Mouse (Mus musculus) midbrain, embryonic 15.5 days (tissue): ENCODE measurements at regions not wholly inside any gene's neighbourhood (a gene's known extent, or its start where the extent isn't known, plus 50 kb on each side); places are given as distances from the start of the nearest gene placed in this dataset.
A peak's percentile ranks its signal among the peaks of the same experiment; 100 is the strongest.
"Not testable (repeated sequence)": the region's sequence is repeated elsewhere in the genome, so short reads cannot be mapped to it uniquely, and the experiment has no call there.

Experiments used
- ATAC-seq: fragments of 200-750 bp; cut with Nextera tagmentation; replicated peaks from 2 replicates; pipeline ENCODE4 v1.8.0; 2017; ENCODE audit warnings: moderate TSS enrichment
- H3K27ac ChIP-seq: fragments of 300-500 bp; sonication (generic); 2 replicates; pipeline ENCODE4 v1.5.1; 2015; ENCODE audit warnings: mild to moderate bottlenecking, inconsistent platforms
- H3K27me3 ChIP-seq: fragments of 300-500 bp; sonication (generic); replicated peaks from 2 replicates; pipeline ENCODE4 v1.6.1; 2015; ENCODE audit warnings: inconsistent platforms
- H3K36me3 ChIP-seq: fragments of 300-500 bp; sonication (generic); replicated peaks from 2 replicates; pipeline ENCODE4 v1.6.1; 2015; ENCODE audit warnings: inconsistent platforms
- H3K4me1 ChIP-seq: fragments of 300-500 bp; sonication (generic); 2 replicates; pipeline ENCODE4 v1.6.1; 2015; ENCODE audit warnings: inconsistent platforms
- H3K4me2 ChIP-seq: fragments of 300-500 bp; sonication (generic); 2 replicates; pipeline ENCODE4 v1.6.1; 2015; ENCODE audit warnings: inconsistent platforms, mild to moderate bottlenecking, moderate library complexity
- H3K4me3 ChIP-seq: fragments of 300-500 bp; sonication (generic); 2 replicates; pipeline ENCODE4 v1.5.1; 2015; ENCODE audit warnings: mild to moderate bottlenecking, inconsistent platforms
- H3K9ac ChIP-seq: fragments of 300-500 bp; sonication (generic); 2 replicates; pipeline ENCODE4 v1.6.1; 2015; ENCODE audit warnings: mild to moderate bottlenecking, inconsistent platforms
- H3K9me3 ChIP-seq: fragments of 300-500 bp; sonication (generic); 2 replicates; pipeline ENCODE4 v1.6.1; 2016; ENCODE audit warnings: inconsistent platforms
- WGBS: fragments of 180-500 bp; shearing (Covaris S2); methylation state at CpG from one replicate; pipeline ENCODE4 v1.1.7; 2015; ENCODE audit warnings: mixed read lengths; 5-methylcytosine and 5-hydroxymethylcytosine counted together

DNA sequence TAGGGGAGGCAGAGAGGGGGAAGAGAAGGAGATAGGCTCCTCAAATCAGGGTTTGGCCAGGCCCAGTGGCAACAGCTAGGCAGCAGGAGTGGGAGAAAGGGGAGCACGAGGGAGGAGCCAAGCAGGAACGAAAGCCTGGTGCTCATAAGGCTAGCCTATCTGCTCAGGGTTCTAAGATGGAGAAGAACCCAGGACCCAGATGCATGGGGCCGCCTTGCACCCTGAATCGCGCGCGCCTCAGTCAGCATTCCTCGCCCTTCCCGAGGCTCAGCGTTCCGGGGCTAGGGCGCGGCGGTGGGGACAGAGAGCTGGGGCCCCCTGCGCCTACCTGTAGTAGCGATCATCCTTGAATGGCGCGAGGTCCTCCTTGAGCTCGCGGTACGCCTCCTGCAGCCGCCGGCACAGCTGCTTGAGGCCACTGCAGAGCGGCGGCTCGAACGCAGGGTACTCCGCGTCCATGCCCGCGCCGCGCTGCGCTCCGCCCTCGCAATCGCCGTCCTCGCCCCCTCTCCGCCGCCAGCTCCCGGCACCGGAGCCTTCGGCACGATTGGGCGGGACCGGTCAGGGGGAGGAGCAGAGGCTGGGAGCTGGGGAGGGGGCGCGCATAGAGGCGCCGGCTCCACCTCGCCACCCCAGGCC, 60.1 kb downstream of the Dynlt1b start:
- under 1% methylated on average over 25 of the region's 52 CpGs for WGBS
- not testable (repeated sequence) for H3K9me3 ChIP-seq, H3K4me1 ChIP-seq, H3K27me3 ChIP-seq, H3K36me3 ChIP-seq
- peak overlapping the region; percentile 52 for H3K4me3 ChIP-seq
- ATAC-seq, result peak; percentile 85
- H3K27ac ChIP-seq, result peak overlapping the region; percentile 71
- peak overlapping the region; percentile 66 for H3K9ac ChIP-seq
- peak overlapping the region; percentile 57 for H3K4me2 ChIP-seq

DNA sequence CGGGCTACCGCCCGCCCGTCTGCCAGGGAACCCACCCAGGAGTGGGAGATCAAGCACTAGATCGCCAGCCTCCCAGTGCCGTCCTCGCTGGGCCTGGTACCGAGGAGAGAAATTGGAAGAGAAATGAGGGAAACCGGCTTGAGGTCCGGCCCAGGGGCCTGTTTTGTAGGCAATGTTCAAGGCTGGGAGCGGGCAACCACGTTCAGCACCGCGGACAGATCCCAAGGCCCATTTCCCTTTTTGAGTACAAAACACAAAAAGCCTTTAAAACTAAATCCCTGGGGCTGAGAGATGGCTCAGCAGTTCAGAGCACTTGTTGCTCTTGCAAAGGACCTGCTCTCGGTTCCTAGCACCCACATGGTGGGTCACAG, 60.6 kb downstream of the Dynlt1b start:
- ATAC-seq, H3K27me3 ChIP-seq, H3K9ac ChIP-seq, H3K4me2 ChIP-seq, H3K4me3 ChIP-seq, H3K36me3 ChIP-seq, H3K9me3 ChIP-seq, H3K4me1 ChIP-seq, H3K27ac ChIP-seq: not testable (repeated sequence)
- WGBS, result no CpG with 5 or more reads among the region's 15 CpGs

DNA sequence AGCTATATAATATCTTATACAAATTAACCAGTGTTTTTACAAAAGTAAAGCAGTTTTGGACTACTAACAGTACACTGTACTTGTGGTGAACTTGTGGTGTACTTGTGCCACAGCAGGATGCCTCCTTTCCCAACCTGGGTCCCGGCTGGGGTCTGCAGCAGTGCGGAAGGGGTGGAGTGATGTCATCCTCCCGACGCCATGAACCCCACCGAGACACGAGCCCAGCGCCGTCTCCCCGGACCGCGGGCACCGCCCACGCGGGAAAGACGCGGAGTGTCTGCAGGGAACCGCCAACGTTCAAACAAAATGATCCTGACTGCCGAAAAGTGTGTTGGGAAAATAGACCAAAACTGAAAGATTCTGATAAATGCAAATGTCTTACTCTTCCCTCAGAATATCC, 62.6 kb downstream of the Dynlt1b start:
- not testable (repeated sequence) for H3K36me3 ChIP-seq, H3K9me3 ChIP-seq, H3K4me1 ChIP-seq, H3K27me3 ChIP-seq, H3K27ac ChIP-seq
- Histone ChIP-seq H3K4me3 (peak overlapping the region; percentile 39), H3K4me2 (peak overlapping the region; percentile 54), H3K9ac (peak overlapping the region; percentile 9)
- WGBS, result 28% methylated on average over 19 of the region's 19 CpGs
- peak; percentile 66 for ATAC-seq

DNA sequence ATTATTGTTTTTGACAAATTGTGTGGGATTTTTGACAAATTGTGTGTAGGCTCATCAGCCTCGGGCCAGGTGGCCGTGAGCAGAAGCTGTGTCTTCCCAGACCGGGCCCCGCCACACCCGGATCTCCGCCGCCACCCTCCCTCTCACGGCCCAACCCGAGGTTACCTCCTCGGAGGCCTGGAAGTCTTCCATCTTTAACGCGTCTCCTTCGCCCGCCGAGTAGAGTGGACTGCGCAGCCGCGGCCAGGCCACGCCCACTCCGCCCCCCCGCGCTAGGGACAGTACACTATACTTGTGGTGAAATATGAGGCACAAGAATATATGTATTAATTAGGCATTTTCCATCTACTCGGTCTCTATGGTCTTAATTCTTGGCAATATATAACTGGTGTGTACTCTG, 63.0 kb downstream of the Dynlt1b start:
- H3K9ac ChIP-seq, H3K36me3 ChIP-seq, H3K27ac ChIP-seq, H3K9me3 ChIP-seq, H3K4me1 ChIP-seq, H3K27me3 ChIP-seq: not testable (repeated sequence)
- Histone ChIP-seq H3K4me2 (peak overlapping the region; percentile 54), H3K4me3 (peak overlapping the region; percentile 39)
- 35% methylated on average over 23 of the region's 23 CpGs for WGBS
- peak; percentile 65 for ATAC-seq

DNA sequence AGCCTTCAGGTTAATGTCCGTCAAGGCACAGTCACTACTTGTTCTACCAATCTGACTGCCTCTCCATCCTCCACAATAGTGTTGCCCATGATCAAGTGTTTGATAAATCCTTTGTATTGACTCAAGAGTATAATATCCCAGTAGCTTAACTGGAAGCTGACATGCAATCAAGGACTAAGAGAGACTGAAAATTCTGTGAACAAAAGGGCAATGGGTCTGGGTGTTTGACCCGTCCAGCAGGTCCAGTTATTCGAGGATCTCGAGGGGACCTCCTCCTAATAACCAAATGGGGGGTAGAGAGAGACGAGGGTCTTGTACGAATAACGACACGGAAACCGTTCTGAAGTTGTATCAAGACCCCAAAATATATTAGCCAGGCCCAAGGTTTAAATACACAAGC, 66.6 kb downstream of the Dynlt1b start:
- H3K4me2 ChIP-seq, H3K4me3 ChIP-seq: not testable (repeated sequence)
- WGBS, result 91% methylated on average over 9 of the region's 9 CpGs

DNA sequence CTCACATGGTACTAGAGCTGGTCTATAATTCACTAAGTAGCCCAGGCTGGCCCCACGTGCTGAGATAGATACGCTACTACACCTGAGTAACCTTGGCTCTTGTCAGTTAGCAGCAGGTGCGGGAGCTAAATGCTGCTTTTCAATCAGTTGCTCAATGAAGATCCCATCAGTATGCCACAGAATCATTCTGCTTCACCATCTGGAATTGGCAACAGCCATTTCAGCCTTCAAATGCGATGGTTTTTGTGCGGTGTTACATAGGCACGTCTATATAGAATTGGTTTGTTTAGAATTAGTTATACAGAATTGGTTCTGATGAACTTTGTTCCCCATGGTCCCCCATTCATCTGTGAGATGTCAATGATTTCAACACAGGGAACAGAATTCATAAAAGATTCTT, 72.8 kb downstream of the Dynlt1b start:
- not testable (repeated sequence) for H3K36me3 ChIP-seq, H3K9me3 ChIP-seq, ATAC-seq, H3K4me3 ChIP-seq, H3K27me3 ChIP-seq, H3K27ac ChIP-seq, H3K9ac ChIP-seq, H3K4me2 ChIP-seq, H3K4me1 ChIP-seq
- WGBS, result 91% methylated on average over 4 of the region's 6 CpGs

More for the DNA sequence above, 66.6 kb downstream of the Dynlt1b start:
- not testable (repeated sequence) for H3K36me3 ChIP-seq, H3K4me1 ChIP-seq, H3K27me3 ChIP-seq, H3K9ac ChIP-seq, ATAC-seq, H3K9me3 ChIP-seq, H3K27ac ChIP-seq

DNA sequence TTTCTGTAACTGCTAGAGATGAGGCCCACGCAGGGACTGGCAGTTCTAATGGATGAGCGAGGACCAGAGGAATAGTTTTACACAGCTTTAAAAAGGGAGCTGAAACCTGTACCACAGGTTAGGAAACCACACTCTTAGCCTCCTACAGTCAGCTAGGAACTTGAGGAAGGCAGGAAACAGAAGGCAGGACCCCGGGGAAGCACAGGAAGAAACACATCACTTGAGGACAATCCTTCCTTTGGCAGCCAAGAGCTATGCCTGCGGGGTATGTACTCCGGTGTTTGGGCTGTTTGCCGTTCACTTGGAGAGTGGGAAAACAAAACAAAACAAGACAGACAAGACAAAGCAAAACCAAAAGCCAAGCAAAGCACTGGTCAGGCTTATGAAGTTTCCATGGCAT, 76.0 kb downstream of the Dynlt1b start:
- H3K27me3 ChIP-seq, H3K4me2 ChIP-seq, H3K9me3 ChIP-seq, H3K27ac ChIP-seq, H3K4me1 ChIP-seq, ATAC-seq, H3K9ac ChIP-seq, H3K4me3 ChIP-seq, H3K36me3 ChIP-seq: not testable (repeated sequence)
- 88% methylated on average over 6 of the region's 6 CpGs for WGBS

DNA sequence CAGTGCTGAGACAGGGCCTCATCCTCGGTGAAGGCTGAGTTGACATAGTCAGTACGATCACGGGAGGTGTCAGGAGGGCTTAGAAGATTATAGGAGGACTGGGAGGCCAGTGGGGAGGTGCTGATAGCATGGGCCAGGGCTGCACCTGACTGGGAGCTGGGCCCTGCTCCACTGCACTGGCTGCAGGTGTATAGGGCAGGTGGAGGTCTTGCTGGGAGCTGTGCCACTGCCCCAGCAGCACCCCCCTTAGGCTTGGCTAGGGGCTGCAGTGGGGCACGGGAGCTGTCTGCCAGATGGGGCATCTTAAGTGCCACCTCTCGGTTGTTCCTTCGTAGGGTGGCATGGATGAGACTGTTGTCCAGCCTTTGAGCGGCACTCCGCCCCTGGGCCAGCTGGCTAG, 85.2 kb downstream of the Dynlt1b start:
- 0 out of 2 replicates have a peak, but pooled peaks have one; percentile 14 for ATAC-seq
- H3K36me3 ChIP-seq, H3K27me3 ChIP-seq, H3K9ac ChIP-seq, H3K4me2 ChIP-seq, H3K9me3 ChIP-seq, H3K27ac ChIP-seq, H3K4me1 ChIP-seq, H3K4me3 ChIP-seq: not testable (repeated sequence)
- WGBS, result 94% methylated on average over 5 of the region's 8 CpGs

DNA sequence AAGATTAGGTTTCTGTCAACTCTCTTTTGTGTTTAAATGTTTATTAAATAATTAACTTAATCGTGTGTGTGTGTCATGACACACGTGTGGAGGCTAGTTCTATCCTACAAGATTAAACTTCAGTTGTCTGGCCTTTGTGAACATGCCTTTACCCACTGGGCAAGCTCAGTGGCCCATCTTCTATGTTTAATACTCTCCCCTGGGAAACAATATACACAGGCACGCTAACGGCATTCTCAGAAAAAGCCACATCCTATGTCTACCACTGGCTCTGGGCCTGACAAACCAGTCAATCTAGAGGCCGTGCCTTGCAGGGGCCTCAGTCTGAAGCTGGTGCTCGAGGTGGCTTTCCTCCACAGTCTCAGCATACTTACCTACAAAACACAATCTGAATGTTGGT, 82.4 kb upstream of the Dynlt1c start:
- WGBS, result 80% methylated on average over 6 of the region's 6 CpGs

DNA sequence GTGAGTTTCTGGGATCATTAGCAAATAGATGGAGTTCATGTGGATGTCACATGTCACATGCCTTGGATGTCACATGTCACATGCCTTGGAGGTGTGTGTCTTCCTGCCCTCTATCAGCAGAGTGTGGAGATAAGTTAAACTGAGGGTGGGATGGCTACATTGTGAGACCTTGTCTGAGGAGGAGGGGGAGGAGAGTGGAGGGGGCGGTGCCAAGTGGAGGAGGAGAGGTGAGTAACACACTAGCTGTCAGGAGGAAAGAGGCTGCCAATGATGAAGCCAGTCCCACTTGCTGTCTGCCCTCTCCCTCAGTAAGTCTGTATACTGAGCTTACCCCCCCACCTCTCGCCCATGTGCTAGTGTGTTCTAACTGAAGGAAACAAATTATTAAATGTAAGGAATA, 81.5 kb upstream of the Dynlt1c start:
- WGBS, result 79% methylated on average over 2 of the region's 2 CpGs
- H3K36me3 ChIP-seq, ATAC-seq, H3K27me3 ChIP-seq, H3K4me1 ChIP-seq, H3K9me3 ChIP-seq, H3K4me3 ChIP-seq, H3K4me2 ChIP-seq, H3K9ac ChIP-seq, H3K27ac ChIP-seq: not testable (repeated sequence)

More for the DNA sequence above, 82.4 kb upstream of the Dynlt1c start:
- H3K27me3 ChIP-seq, H3K27ac ChIP-seq, ATAC-seq, H3K4me1 ChIP-seq, H3K4me3 ChIP-seq, H3K9me3 ChIP-seq, H3K9ac ChIP-seq, H3K4me2 ChIP-seq, H3K36me3 ChIP-seq: not testable (repeated sequence)

DNA sequence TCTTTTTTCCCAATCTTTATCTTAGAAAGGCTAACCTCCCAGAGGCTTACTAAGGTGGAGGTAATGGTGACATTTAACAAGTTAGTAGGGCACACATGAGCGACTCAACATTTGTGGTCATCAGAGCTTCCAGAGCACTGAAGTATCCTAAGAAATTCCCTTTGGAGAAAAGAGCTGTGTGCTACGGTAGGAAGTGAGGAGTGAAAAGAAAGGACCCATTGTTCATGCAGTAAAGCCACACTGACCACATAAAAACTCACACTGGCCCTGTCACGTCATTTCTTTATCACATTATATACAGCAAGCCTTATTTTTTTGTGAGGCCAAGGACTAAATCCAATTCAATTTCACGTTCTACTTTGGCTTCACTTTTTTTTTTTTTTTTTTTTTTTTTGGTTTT, 80.7 kb upstream of the Dynlt1c start:
- not testable (repeated sequence) for H3K27ac ChIP-seq, H3K27me3 ChIP-seq, H3K36me3 ChIP-seq, H3K9ac ChIP-seq, H3K4me3 ChIP-seq, H3K4me1 ChIP-seq, H3K9me3 ChIP-seq, H3K4me2 ChIP-seq, ATAC-seq
- 52% methylated on average over 4 of the region's 4 CpGs for WGBS

DNA sequence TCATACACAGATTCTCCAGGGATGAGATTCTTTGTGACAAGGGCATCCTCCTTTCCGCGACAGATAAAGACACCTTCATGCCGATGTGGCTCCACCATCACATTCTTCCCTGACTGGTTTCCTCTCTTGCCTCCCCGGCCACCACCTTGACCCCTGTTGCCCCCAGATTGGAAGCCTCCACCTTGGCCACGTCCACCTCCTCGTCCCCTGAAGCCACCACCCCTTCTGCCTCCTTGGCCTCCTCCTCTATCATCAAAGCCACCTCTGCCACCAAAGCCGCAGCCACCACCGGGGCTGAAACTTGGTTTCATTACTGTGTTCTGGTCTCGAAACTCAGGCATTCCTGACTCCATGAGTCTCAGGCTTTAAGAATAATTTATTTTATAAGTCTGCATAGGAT, 79.3 kb upstream of the Dynlt1c start:
- not testable (repeated sequence) for H3K27ac ChIP-seq, H3K27me3 ChIP-seq, H3K4me2 ChIP-seq, H3K9ac ChIP-seq, H3K4me3 ChIP-seq, H3K9me3 ChIP-seq, ATAC-seq, H3K4me1 ChIP-seq, H3K36me3 ChIP-seq
- 82% methylated on average over 6 of the region's 9 CpGs for WGBS

DNA sequence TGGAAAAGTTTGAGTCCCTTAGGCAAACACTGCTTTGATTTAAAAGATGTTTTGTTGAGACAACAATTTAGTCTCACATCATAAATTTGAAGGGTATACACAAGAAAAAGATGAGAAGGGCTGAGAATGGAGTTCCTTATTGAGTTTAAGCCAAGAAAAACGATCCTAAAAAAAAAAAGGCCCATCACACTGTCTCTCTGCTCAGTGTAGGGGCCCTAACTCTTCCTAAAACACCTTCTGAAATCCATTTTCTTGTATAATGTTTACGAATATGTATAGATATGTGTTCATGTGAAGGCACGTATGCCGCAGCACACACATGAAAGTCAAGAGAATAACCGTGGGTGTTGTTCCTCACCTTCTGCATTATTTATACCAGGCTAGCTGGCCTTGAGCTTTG, 62.7 kb upstream of the Dynlt1c start:
- H3K36me3 ChIP-seq, H3K4me3 ChIP-seq, H3K27ac ChIP-seq, H3K27me3 ChIP-seq, H3K4me2 ChIP-seq, H3K9ac ChIP-seq, ATAC-seq, H3K9me3 ChIP-seq, H3K4me1 ChIP-seq: not testable (repeated sequence)
- no CpG with 5 or more reads among the region's 5 CpGs for WGBS
